Mouse (Mus musculus): ENCODE results near the gene Klhdc9. TPM values are rescaled to one million over a fixed set of nuclear protein-coding genes. Genes with fewer than 3 reads are reported as not detected.

The Klhdc9 gene
- polyA plus RNA-seq, 1 experiment from 2014 or later: 0.18 TPM

GRCm38 (mm10) chr1:171356814-171357213 lies 3.8 kb downstream of the Klhdc9 start:
- Histone ChIP-seq H3K27ac (no peak overlapping the region; the same call in 1 of the 2 replicates), H3K27me3 (no peaks in the 10 kb centered on the region), H3K9ac (no peak overlapping the region), H3K9me3 (replicated peaks) (0 out of 2 replicates have a peak, but pooled peaks cover 3% of the 10 kb centered on the region), H3K4me2 (no peak overlapping the region), H3K4me1 (replicated peaks) (peaks cover 51% of the 10 kb centered on the region), H3K4me3 (replicated peaks) (no peak overlapping the region), H3K36me3 (peaks cover 27% of the 10 kb centered on the region)
- DNase-seq (no peak), ATAC-seq (ENCODE audit: low read depth) (no peak)
- WGBS (ENCODE audit: insufficient replicate concordance): 81% methylated on average over 2 of the region's 2 CpGs

DNA sequence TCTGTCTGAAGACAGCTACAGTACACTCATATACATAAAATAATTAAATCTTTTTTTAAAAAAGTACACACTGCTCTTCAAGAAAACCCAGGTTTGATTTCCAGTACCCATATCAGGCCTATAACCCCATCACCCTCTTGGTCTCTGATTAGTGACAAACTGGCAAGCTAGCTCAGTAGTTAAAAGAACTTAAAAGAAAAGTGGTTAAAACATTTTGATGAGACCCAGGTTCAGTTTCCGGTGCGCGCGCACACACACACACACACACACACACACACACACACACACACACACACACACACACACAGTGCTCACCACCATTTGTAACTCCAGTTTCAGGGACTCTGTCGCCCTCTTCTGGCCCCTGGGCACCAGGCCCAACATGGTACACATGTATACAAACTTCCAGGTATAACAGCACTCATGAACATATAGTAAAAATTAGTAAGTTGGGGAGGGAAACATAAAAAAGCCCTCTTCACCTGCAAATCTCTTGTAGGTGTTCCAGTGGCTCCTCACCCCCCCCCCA lies 4.7 kb downstream of the Klhdc9 start:
- Histone ChIP-seq H3K4me3 (replicated peaks) (no peak overlapping the region), H3K36me3 (peaks cover 27% of the 10 kb centered on the region), H3K27me3 (no peaks in the 10 kb centered on the region), H3K9ac (no peak overlapping the region), H3K27ac (no peak overlapping the region), H3K4me1 (replicated peaks) (peaks cover 49% of the 10 kb centered on the region), H3K4me2 (no peak overlapping the region), H3K9me3 (replicated peaks) (0 out of 2 replicates have a peak, but pooled peaks cover 3% of the 10 kb centered on the region)
- ATAC-seq (ENCODE audit: low read depth) (no peak), DNase-seq (no peak)
- WGBS (ENCODE audit: insufficient replicate concordance): 39% methylated on average over 3 of the region's 5 CpGs

GRCm38 (mm10) chr1:171349210-171349609 lies 11.4 kb downstream of the Klhdc9 start:
- H3K9me3 ChIP-seq (replicated peaks): peaks cover 7% of the 10 kb centered on the region
- ATAC-seq (ENCODE audit: low read depth): no peak
- H3K4me1 ChIP-seq (replicated peaks): peaks cover 66% of the 10 kb centered on the region
- no peak overlapping the region for H3K4me2 ChIP-seq
- no peak for DNase-seq
- H3K27me3 ChIP-seq: no peaks in the 10 kb centered on the region
- H3K4me3 ChIP-seq (replicated peaks): no peak overlapping the region
- WGBS (ENCODE audit: insufficient replicate concordance): 67% methylated on average over 2 of the region's 2 CpGs
- H3K27ac ChIP-seq: no peak overlapping the region
- peaks cover 3% of the 10 kb centered on the region; the same call in 1 of the 2 replicates for H3K36me3 ChIP-seq
- H3K9ac ChIP-seq: no peak overlapping the region

- H3K4me1 ChIP-seq (replicated peaks): peaks cover 70% of the 10 kb centered on the region
- no peak overlapping the region for H3K4me2 ChIP-seq
- no peak overlapping the region for H3K9ac ChIP-seq
- H3K4me3 ChIP-seq (replicated peaks): no peak overlapping the region
- 78% methylated on average over 3 of the region's 3 CpGs for WGBS (ENCODE audit: insufficient replicate concordance)
- ATAC-seq (ENCODE audit: low read depth) (no peak), DNase-seq (no peak)
- H3K27ac ChIP-seq: no peak overlapping the region
- H3K9me3 ChIP-seq (replicated peaks): peaks cover 7% of the 10 kb centered on the region
- peaks cover 3% of the 10 kb centered on the region; the same call in 1 of the 2 replicates for H3K36me3 ChIP-seq
- no peaks in the 10 kb centered on the region for H3K27me3 ChIP-seq
These were observed 11.9 kb downstream of the Klhdc9 start for GRCm38 (mm10) chr1:171348665-171349064.

- H3K27me3 ChIP-seq: no peaks in the 10 kb centered on the region
- peak overlapping the region; percentile 90 for H3K9ac ChIP-seq
- H3K27ac ChIP-seq: peak overlapping the region; percentile 72
- H3K36me3 ChIP-seq: peaks cover 29% of the 10 kb centered on the region
- ATAC-seq (ENCODE audit: low read depth) (0 out of 2 replicates have a peak, but pooled peaks have one; percentile 8), DNase-seq (no peak)
- peak overlapping the region; percentile 81 for H3K4me3 ChIP-seq (replicated peaks)
- WGBS (ENCODE audit: insufficient replicate concordance): under 1% methylated on average over 14 of the region's 14 CpGs
- peaks cover 55% of the 10 kb centered on the region for H3K4me1 ChIP-seq (replicated peaks)
- peak overlapping the region; percentile 86 for H3K4me2 ChIP-seq
- H3K9me3 ChIP-seq (replicated peaks): peaks cover 7% of the 10 kb centered on the region
These were observed 14.5 kb downstream of the Klhdc9 start for GRCm38 (mm10) chr1:171346095-171346450.

- Histone ChIP-seq H3K4me3 (replicated peaks) (peak within 1 kb of the TSS; percentile 81), H3K4me2 (peak within 1 kb of the TSS; percentile 86), H3K9me3 (replicated peaks) (peaks cover 7% of the 10 kb centered on the region), H3K27ac (peak within 1 kb of the TSS; percentile 76), H3K27me3 (no peaks in the 10 kb centered on the region), H3K4me1 (replicated peaks) (peaks cover 54% of the 10 kb centered on the region), H3K36me3 (peaks cover 35% of the 10 kb centered on the region), H3K9ac (peak within 1 kb of the TSS; percentile 90)
- 1% methylated on average over 53 of the region's 53 CpGs for WGBS (ENCODE audit: insufficient replicate concordance)
- DNase-seq (peak; percentile 85), ATAC-seq (ENCODE audit: low read depth) (peak; percentile 91)
These were observed 15.1 kb downstream of the Klhdc9 start, which contains the start of the genes Nit1 and Pfdn2 for GRCm38 (mm10) chr1:171345225-171346094. Gene Nit1, minus strand, starts transcription at chr1:171345646. Gene Pfdn2, plus strand, starts transcription at chr1:171345670.

DNA sequence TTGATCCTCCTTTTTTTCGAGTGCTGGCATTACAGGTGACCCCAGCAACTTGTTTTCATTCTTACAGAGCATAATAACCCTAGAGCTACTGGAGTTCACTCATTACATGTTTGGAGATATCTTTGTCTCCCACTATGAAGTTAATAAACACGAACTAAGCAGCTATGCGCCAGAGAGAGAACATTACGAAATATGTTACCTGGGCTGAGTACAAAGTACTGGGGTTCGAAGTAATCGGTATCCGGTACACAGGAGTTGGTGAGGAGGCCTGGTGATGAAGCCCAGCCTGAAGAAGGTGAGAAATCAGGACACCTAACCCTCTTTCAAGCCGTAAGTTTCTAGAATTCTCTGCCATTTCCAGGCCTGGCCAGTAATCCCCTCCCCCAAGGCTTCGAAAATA lies 15.9 kb downstream of the Klhdc9 start:
- peak overlapping the region; percentile 81 for H3K4me3 ChIP-seq (replicated peaks)
- H3K4me2 ChIP-seq: peak overlapping the region; percentile 86
- peak overlapping the region; percentile 76 for H3K27ac ChIP-seq
- no peak for ATAC-seq (ENCODE audit: low read depth)
- no peaks in the 10 kb centered on the region for H3K27me3 ChIP-seq
- peaks cover 7% of the 10 kb centered on the region for H3K9me3 ChIP-seq (replicated peaks)
- peak overlapping the region; percentile 90 for H3K9ac ChIP-seq
- WGBS (ENCODE audit: insufficient replicate concordance): 64% methylated on average over 9 of the region's 9 CpGs
- DNase-seq: no peak
- H3K4me1 ChIP-seq (replicated peaks): peaks cover 52% of the 10 kb centered on the region
- peaks cover 43% of the 10 kb centered on the region for H3K36me3 ChIP-seq

DNA sequence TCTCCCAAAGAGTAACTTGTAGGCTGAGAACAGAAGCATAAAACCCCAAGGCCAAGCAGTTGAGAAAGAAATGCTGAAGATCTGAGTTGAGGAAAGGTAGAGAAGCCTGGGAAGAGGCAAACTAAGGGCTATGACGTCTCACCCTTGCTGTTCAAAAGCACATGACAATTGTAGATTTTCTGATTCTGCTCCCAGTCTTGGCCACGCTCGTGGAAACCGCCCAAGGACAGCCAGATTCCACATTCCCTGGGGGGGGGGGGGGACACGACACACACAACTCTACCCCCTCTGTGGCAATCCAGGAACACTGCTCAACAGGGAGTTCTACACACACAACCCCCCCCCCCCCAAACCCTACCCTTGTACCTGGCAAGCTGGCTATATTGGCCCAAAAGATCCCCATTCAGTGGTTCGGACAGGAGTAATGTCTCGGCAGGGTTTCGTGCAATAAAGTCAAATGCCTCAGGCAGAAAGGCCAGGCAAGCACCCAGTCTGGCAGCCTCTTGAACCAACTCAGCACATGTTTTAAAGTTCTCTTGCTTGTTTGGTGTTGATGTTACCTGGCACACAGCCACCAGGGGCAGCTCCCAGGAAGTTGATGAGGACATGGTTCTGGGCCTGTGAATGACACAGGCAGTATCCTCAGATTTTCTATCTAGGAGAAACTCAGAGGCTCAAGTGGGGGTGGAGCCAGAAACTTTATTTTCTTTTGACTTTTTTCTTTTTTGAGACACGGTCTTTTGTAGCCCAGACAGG lies 16.5 kb downstream of the Klhdc9 start:
- Histone ChIP-seq H3K36me3 (peaks cover 49% of the 10 kb centered on the region), H3K4me2 (peak overlapping the region; percentile 86), H3K4me1 (replicated peaks) (peaks cover 47% of the 10 kb centered on the region), H3K9ac (peak overlapping the region; percentile 90; the same call in 1 of the 2 replicates), H3K4me3 (replicated peaks) (peak overlapping the region; percentile 81), H3K9me3 (replicated peaks) (peaks cover 7% of the 10 kb centered on the region), H3K27me3 (no peaks in the 10 kb centered on the region), H3K27ac (0 out of 2 replicates have a peak overlapping the region, but pooled peaks have one; percentile 76)
- no peak for DNase-seq
- ATAC-seq (ENCODE audit: low read depth): no peak
- 80% methylated on average over 8 of the region's 9 CpGs for WGBS (ENCODE audit: insufficient replicate concordance)

DNA sequence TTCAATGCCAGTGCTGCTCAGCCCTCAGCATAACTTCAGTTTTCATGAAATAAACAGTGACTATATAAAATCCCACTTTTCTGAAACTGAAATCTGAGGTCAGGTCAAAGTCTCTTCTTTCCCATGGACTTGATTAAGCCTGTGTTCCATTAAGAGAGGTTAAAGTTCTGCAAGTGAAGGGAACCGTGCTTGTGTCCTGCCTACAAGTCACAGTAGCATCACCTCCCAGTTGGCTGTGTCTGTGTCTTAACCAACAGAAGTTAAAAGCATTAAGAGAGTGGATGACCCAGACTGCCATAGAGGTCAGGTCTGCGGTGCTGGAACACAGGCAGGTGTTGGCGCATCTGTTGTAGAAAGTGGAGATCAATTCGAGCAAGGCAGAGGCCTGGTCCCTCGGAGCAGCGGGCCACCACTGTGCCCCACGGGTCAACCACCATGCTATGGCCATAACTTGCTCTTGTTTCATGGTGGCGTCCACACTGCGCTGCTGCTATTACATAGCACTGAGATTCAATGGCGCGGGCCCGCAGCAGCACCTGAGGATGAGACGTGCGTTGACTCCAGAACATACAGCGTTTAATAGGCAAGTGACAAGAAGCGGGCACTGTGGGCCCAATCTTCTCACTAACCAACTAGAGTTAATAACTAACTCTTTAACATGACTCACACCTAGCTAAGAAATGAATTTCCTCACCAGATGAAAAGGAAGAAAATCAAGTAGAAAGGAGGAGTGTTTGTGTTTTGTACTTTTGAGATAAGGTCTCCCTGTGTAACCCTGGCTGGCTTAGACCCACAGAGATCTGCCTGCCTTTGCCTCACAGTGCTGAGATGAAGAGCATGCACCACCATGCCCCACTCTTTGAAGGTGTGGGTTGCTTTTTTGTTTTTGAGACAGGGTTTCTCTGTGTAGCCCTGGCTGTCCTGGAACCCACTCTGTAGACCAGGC lies 18.1 kb downstream of the Klhdc9 start:
- Histone ChIP-seq H3K4me1 (replicated peaks) (peaks cover 33% of the 10 kb centered on the region), H3K9ac (no peak overlapping the region), H3K27ac (no peak overlapping the region), H3K9me3 (replicated peaks) (peaks cover 7% of the 10 kb centered on the region), H3K4me2 (no peak overlapping the region), H3K4me3 (replicated peaks) (no peak overlapping the region), H3K27me3 (no peaks in the 10 kb centered on the region), H3K36me3 (peaks cover 65% of the 10 kb centered on the region)
- ATAC-seq (ENCODE audit: low read depth) (no peak), DNase-seq (no peak)
- 90% methylated on average over 16 of the region's 16 CpGs for WGBS (ENCODE audit: insufficient replicate concordance)

DNA sequence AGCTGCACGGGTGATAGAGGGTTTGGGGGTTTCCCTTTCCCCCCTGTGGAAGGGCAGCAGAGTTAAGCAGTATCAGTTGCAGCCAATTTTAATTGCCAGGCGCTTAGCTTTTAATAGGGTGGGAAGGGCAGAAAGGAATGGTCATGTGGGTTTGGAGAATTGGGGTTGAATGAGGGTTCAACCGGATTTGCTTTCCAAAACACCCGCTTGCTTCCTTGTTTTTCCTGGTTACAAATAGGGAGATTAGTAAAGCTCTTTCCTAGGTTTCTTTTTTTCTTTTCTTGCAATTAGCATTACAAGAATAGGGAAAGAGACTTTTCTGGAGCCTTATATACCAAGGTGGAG lies 30.4 kb downstream of the Klhdc9 start:
- H3K36me3 ChIP-seq: peaks cover 25% of the 10 kb centered on the region; the same call in 1 of the 2 replicates
- peak overlapping the region; percentile 95 for H3K9ac ChIP-seq
- WGBS (ENCODE audit: insufficient replicate concordance): 2% methylated on average over 4 of the region's 4 CpGs
- ATAC-seq (ENCODE audit: low read depth) (no peak), DNase-seq (no peak)
- H3K27ac ChIP-seq: peak overlapping the region; percentile 95
- no peaks in the 10 kb centered on the region for H3K9me3 ChIP-seq (replicated peaks)
- H3K4me1 ChIP-seq (replicated peaks): peaks cover 56% of the 10 kb centered on the region
- peak overlapping the region; percentile 87 for H3K4me2 ChIP-seq
- no peaks in the 10 kb centered on the region for H3K27me3 ChIP-seq
- H3K4me3 ChIP-seq (replicated peaks): peak overlapping the region; percentile 92
